Comparison of ENCODE assay signal across 47 mouse cellular contexts in the genomic region with DNA sequence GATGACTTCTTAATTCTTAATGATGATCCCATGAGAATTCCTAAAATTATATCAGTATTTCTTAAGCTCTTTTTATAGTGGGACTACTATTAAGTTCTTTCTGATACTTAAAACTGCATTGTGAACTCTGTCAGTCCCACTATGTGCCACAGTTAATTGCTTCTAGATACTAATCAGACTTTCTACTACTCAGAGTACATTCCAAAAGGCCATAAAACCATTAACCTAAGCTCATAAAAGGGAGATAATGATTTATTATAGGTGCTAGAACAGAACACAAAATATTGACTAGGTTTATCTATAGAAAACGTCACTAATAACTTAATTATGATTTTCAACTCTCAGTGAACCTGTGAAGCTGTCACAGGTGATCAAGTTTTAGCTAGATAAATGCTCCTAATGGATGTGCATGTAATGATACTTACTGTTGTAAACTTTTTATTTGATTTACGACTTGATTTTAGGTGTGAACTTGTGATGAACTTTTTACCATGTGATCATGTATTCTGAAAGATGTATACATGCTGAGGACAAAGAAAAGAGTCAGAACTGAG. TPM values are rescaled to one million over a fixed set of nuclear protein-coding genes. Genes with fewer than 3 reads are reported as not detected.
"Had no signal": no experiment of that assay in that cellular context is flagged by ENCODE, and none has a peak within 500 bp of the region (broad histone marks: within the 10 kb centered on the region; RNA-seq: fewer than 3 reads in every experiment).

No protein-coding gene starts in this region.

- H3K4me3 ChIP-seq: limb, embryonic 10.5 days; limb, embryonic 12.5 days; limb, embryonic 13.5 days; limb, embryonic 15.5 days; liver, embryonic 12.5 days; liver, embryonic 13.5 days; liver, embryonic 15.5 days; lung, embryonic 15.5 days; megakaryocyte, embryonic 14.5 days; midbrain, embryonic 10.5 days; midbrain, embryonic 12.5 days; midbrain, embryonic 13.5 days; midbrain, embryonic 15.5 days; myocyte; neural tube, embryonic 12.5 days had no signal

- H3K4me1 ChIP-seq: limb, embryonic 10.5 days; limb, embryonic 12.5 days; limb, embryonic 13.5 days; limb, embryonic 15.5 days; liver, embryonic 12.5 days; liver, embryonic 13.5 days; liver, embryonic 15.5 days; lung, embryonic 15.5 days; megakaryocyte, embryonic 14.5 days; midbrain, embryonic 10.5 days; midbrain, embryonic 12.5 days; midbrain, embryonic 13.5 days; midbrain, embryonic 15.5 days; neural tube, embryonic 12.5 days had no signal

- H3K9ac ChIP-seq: limb, embryonic 12.5 days; limb, embryonic 13.5 days; limb, embryonic 15.5 days; liver, embryonic 12.5 days; liver, embryonic 13.5 days; liver, embryonic 14.5 days; liver, embryonic 15.5 days; liver, postnatal 0 days; lung, embryonic 14.5 days; lung, embryonic 15.5 days; midbrain, embryonic 12.5 days; midbrain, embryonic 13.5 days; midbrain, embryonic 15.5 days; neural tube, embryonic 12.5 days had no signal

- H3K27ac ChIP-seq: limb, embryonic 10.5 days; limb, embryonic 12.5 days; limb, embryonic 13.5 days; limb, embryonic 15.5 days; liver, embryonic 12.5 days; liver, embryonic 13.5 days; liver, embryonic 14.5 days; liver, embryonic 15.5 days; lung, embryonic 15.5 days; macrophage; midbrain, embryonic 10.5 days; midbrain, embryonic 12.5 days; midbrain, embryonic 13.5 days; midbrain, embryonic 15.5 days; neural tube, embryonic 12.5 days had no signal

- DNase-seq: left cerebral cortex, postnatal 4 days; liver; liver, embryonic 13.5 days; liver, postnatal 0 days; lung, adult 18-20 months; lung, adult 2 months; lung, embryonic 14.5 days; lung, postnatal 10 days; lung, postnatal 14 days; lung, postnatal 36 days; lung, postnatal 4 days; midbrain, embryonic 14.5 days had no signal

- H3K27me3 ChIP-seq: limb, embryonic 12.5 days; limb, embryonic 13.5 days; limb, embryonic 15.5 days; liver, embryonic 12.5 days; liver, embryonic 13.5 days; liver, embryonic 15.5 days; lung, embryonic 15.5 days; megakaryocyte, embryonic 14.5 days; midbrain, embryonic 12.5 days; midbrain, embryonic 13.5 days; midbrain, embryonic 15.5 days; neural tube, embryonic 12.5 days had no signal

- H3K9me3 ChIP-seq: limb, embryonic 10.5 days; limb, embryonic 12.5 days; limb, embryonic 13.5 days; limb, embryonic 15.5 days; liver, embryonic 12.5 days; liver, embryonic 13.5 days; liver, embryonic 15.5 days; lung, embryonic 15.5 days; megakaryocyte, embryonic 14.5 days; midbrain, embryonic 10.5 days; midbrain, embryonic 12.5 days; midbrain, embryonic 13.5 days; midbrain, embryonic 15.5 days; neural tube, embryonic 12.5 days had no signal

- H3K36me3 ChIP-seq: limb, embryonic 10.5 days; limb, embryonic 12.5 days; limb, embryonic 13.5 days; limb, embryonic 15.5 days; liver, embryonic 12.5 days; liver, embryonic 13.5 days; liver, embryonic 15.5 days; lung, embryonic 15.5 days; midbrain, embryonic 10.5 days; midbrain, embryonic 12.5 days; midbrain, embryonic 13.5 days; midbrain, embryonic 15.5 days; neural tube, embryonic 12.5 days had no signal

- ATAC-seq: liver, embryonic 12.5 days; liver, postnatal 0 days; lung, postnatal 0 days; midbrain, embryonic 13.5 days; midbrain, embryonic 15.5 days; midbrain, embryonic 16.5 days had no signal

- H3K4me2 ChIP-seq: limb, embryonic 12.5 days; limb, embryonic 13.5 days; limb, embryonic 15.5 days; liver, embryonic 11.5 days; liver, embryonic 12.5 days; liver, embryonic 13.5 days; liver, embryonic 15.5 days; lung, embryonic 14.5 days; lung, embryonic 15.5 days; midbrain, embryonic 11.5 days; midbrain, embryonic 12.5 days; midbrain, embryonic 13.5 days; midbrain, embryonic 15.5 days; neural tube, embryonic 12.5 days had no signal

RNA-seq across cellular contexts. Expression of a gene that starts 6.1 kb away (rescaled TPM):
- total RNA-seq: left cerebral cortex, postnatal 10 days; left cerebral cortex, postnatal 14 days; left cerebral cortex, postnatal 25 days; left cerebral cortex, postnatal 36 days; left cerebral cortex, postnatal 4 days; liver, adult 2 months; megakaryocyte progenitor cell, adult 5-6 weeks; megakaryocyte, adult 5-6 weeks; megakaryocyte-erythroid progenitor cell, adult 5-6 weeks; midbrain, postnatal 0 days; monocyte, adult 5-6 weeks had no signal
- polyA plus RNA-seq: limb, embryonic 10.5 days; limb, embryonic 11.5 days; limb, embryonic 12.5 days; limb, embryonic 13.5 days; limb, embryonic 14.5 days; limb, embryonic 15.5 days; liver, adult 2 months; liver, embryonic 11.5 days; liver, embryonic 12.5 days; liver, embryonic 13.5 days; liver, embryonic 14.5 days; liver, embryonic 15.5 days; liver, embryonic 16.5 days; liver, postnatal 0 days; lung, adult 2 months; lung, embryonic 14.5 days; lung, embryonic 15.5 days; lung, embryonic 16.5 days; lung, postnatal 0 days; macrophage; midbrain, embryonic 10.5 days; midbrain, embryonic 11.5 days; midbrain, embryonic 12.5 days; midbrain, embryonic 13.5 days; midbrain, embryonic 14.5 days; midbrain, embryonic 15.5 days; midbrain, embryonic 16.5 days; midbrain, postnatal 0 days; myocyte; neural tube, embryonic 11.5 days; neural tube, embryonic 12.5 days had no signal

RNA-seq across cellular contexts. Expression of a gene that starts 6.6 kb away (rescaled TPM):
- total RNA-seq: left cerebral cortex, postnatal 10 days; left cerebral cortex, postnatal 14 days; left cerebral cortex, postnatal 25 days; left cerebral cortex, postnatal 36 days; left cerebral cortex, postnatal 4 days; liver, adult 2 months; megakaryocyte progenitor cell, adult 5-6 weeks; megakaryocyte, adult 5-6 weeks; megakaryocyte-erythroid progenitor cell, adult 5-6 weeks; midbrain, postnatal 0 days; monocyte, adult 5-6 weeks had no signal
- polyA plus RNA-seq: limb, embryonic 10.5 days; limb, embryonic 11.5 days; limb, embryonic 12.5 days; limb, embryonic 13.5 days; limb, embryonic 14.5 days; limb, embryonic 15.5 days; liver, adult 2 months; liver, embryonic 11.5 days; liver, embryonic 12.5 days; liver, embryonic 13.5 days; liver, embryonic 14.5 days; liver, embryonic 15.5 days; liver, embryonic 16.5 days; liver, postnatal 0 days; lung, adult 2 months; lung, embryonic 14.5 days; lung, embryonic 15.5 days; lung, embryonic 16.5 days; lung, postnatal 0 days; macrophage; midbrain, embryonic 10.5 days; midbrain, embryonic 11.5 days; midbrain, embryonic 12.5 days; midbrain, embryonic 13.5 days; midbrain, embryonic 14.5 days; midbrain, embryonic 15.5 days; midbrain, embryonic 16.5 days; midbrain, postnatal 0 days; myocyte; neural tube, embryonic 11.5 days; neural tube, embryonic 12.5 days had no signal

RNA-seq across cellular contexts. Expression of a gene that starts 27.0 kb away (rescaled TPM):
- total RNA-seq: left cerebral cortex, postnatal 10 days; left cerebral cortex, postnatal 14 days; left cerebral cortex, postnatal 25 days; left cerebral cortex, postnatal 36 days; left cerebral cortex, postnatal 4 days; liver, adult 2 months; megakaryocyte progenitor cell, adult 5-6 weeks; megakaryocyte, adult 5-6 weeks; megakaryocyte-erythroid progenitor cell, adult 5-6 weeks; midbrain, postnatal 0 days; monocyte, adult 5-6 weeks had no signal
- polyA plus RNA-seq: limb, embryonic 10.5 days; limb, embryonic 11.5 days; limb, embryonic 12.5 days; limb, embryonic 13.5 days; limb, embryonic 14.5 days; limb, embryonic 15.5 days; liver, adult 2 months; liver, embryonic 11.5 days; liver, embryonic 12.5 days; liver, embryonic 13.5 days; liver, embryonic 14.5 days; liver, embryonic 15.5 days; liver, embryonic 16.5 days; liver, postnatal 0 days; lung, adult 2 months; lung, embryonic 14.5 days; lung, embryonic 15.5 days; lung, embryonic 16.5 days; lung, postnatal 0 days; macrophage; midbrain, embryonic 10.5 days; midbrain, embryonic 11.5 days; midbrain, embryonic 12.5 days; midbrain, embryonic 13.5 days; midbrain, embryonic 14.5 days; midbrain, embryonic 15.5 days; midbrain, embryonic 16.5 days; midbrain, postnatal 0 days; neural tube, embryonic 11.5 days; neural tube, embryonic 12.5 days had no signal

RNA-seq across cellular contexts. Expression of a gene that starts 29.3 kb away (rescaled TPM):
- total RNA-seq: left cerebral cortex, postnatal 10 days; left cerebral cortex, postnatal 14 days; left cerebral cortex, postnatal 25 days; left cerebral cortex, postnatal 36 days; left cerebral cortex, postnatal 4 days; liver, adult 2 months; megakaryocyte progenitor cell, adult 5-6 weeks; megakaryocyte, adult 5-6 weeks; megakaryocyte-erythroid progenitor cell, adult 5-6 weeks; midbrain, postnatal 0 days; monocyte, adult 5-6 weeks had no signal
- polyA plus RNA-seq: limb, embryonic 10.5 days; limb, embryonic 11.5 days; limb, embryonic 12.5 days; limb, embryonic 13.5 days; limb, embryonic 14.5 days; limb, embryonic 15.5 days; liver, adult 2 months; liver, embryonic 11.5 days; liver, embryonic 12.5 days; liver, embryonic 13.5 days; liver, embryonic 14.5 days; liver, embryonic 15.5 days; liver, embryonic 16.5 days; liver, postnatal 0 days; lung, adult 2 months; lung, embryonic 14.5 days; lung, embryonic 15.5 days; lung, embryonic 16.5 days; lung, postnatal 0 days; macrophage; midbrain, embryonic 10.5 days; midbrain, embryonic 11.5 days; midbrain, embryonic 12.5 days; midbrain, embryonic 13.5 days; midbrain, embryonic 14.5 days; midbrain, embryonic 15.5 days; midbrain, embryonic 16.5 days; midbrain, postnatal 0 days; myocyte; neural tube, embryonic 11.5 days; neural tube, embryonic 12.5 days had no signal
